Mouse (Mus musculus) heart, adult 8-10 months (tissue): ENCODE measurements at regions not wholly inside any gene's neighbourhood (a gene's known extent, or its start where the extent isn't known, plus 50 kb on each side); places are given as distances from the start of the nearest gene placed in this dataset.

Source experiments
- DNase-seq: peaks from one replicate; pipeline ENCODE4 v3.0.0; 2022; ENCODE audit warnings: low spot score

DNA sequence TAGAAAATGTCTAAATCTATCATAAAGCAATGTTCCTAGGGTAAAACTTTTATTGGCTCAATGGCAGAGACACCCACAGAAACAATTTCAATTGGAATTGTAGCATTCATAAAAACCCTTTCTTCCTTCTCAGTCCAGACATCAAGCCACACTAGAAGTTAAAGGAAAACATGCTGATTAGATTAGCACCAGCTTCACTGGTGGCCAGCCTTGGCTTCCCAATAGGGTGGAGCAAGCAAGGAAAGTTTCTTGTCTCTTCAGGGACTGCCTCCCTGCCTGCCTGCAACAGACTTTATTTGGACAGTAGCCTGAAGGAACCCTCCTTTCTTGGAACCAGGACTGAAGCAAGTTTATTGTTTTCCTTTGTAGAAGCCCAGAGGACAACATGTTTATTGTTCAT, 289.0 kb upstream of the Mef2c start:
- DNase-seq: no peak

DNA sequence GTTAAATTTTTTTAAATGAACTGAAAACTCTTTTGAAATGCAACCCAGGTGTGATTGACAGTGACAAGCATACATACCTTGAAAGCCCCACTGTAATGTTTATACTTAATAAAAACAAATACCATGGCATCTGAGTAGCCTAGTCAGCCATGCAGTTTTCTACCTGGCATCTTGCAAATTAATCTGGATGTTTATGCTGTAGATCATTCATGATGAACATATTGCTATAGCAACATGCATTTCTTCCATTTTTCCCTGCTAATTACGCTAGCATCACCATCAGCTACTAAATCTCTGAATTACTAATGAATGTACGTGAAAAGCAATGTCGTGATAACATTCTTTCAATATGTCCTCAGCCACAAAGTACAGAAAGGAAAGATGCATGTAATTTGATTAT, 287.4 kb upstream of the Mef2c start:
- no peak for DNase-seq

DNA sequence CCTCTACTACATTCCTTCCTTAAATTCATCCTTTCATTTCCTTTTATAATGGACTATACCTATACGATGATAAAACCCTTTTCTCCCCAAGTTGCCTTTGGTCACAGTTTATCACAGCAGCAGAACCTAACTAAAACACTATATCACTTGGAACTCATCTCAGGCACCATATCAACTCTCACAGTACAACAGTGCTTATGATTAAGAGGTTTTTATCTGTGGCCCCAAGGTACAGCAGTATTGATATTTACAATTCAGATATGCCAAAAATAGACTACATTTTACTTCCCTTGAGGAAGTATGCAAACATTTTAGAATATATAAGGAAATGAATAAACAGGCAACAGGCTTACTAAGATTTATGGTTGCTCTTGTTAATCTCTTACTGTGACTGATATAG, 251.4 kb upstream of the Mef2c start:
- no peak for DNase-seq

DNA sequence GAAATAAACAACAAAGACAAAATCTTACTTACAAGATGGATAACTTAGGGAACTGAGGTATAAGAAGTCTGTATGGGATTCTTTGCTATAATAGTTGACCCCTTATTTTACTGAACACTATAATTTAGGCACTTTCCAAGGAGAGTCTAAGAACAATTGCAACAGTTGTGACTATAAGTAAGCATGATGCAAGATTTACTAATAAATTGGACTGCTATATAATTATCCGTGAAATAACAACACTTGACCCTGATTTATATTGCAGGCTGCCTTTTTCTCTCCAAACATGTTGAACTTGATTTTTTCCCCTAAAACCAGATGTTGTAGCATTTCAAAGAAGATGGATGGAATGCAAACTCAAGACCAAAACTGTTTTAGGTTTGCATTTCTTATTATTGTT, 237.2 kb upstream of the Mef2c start:
- DNase-seq: no peak

DNA sequence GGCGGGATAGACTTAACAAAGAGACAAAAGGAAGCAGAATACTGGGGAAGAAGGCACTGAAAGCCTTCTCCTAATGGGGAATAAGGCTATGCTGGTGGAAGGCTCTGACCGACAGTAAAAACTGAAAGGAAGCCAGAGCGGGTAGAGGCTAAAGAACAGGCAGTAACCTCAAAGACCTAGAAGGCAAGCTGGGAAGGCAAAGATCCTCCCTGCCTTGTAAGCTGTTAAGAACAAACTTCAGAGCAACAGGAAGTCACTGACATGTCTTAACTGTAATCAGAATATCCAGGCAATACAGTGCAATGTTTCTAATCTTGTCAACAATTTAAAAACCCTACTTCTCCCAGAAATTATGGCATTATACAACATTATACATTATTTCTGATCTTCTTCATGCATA, 235.2 kb upstream of the Mef2c start:
- no peak for DNase-seq

DNA sequence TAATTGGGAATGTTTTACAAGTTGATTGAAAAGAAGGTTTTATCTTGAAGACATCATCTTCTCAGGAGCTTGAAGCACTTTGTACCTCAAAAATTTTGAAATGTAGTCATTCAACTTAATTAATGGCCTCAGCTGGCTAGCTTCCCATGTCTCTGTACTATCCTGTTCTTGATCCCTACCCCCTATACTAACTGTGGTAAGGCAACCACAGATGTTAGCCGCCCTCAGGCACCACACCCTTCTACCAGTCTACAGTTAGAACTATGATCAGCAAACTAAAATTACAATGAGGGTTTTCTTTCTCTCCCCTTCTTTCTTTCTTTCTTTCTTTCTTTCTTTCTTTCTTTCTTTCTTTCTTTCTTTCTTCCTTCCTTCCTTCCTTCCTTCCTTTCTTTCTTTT, 225.1 kb upstream of the Mef2c start:
- DNase-seq: no peak

DNA sequence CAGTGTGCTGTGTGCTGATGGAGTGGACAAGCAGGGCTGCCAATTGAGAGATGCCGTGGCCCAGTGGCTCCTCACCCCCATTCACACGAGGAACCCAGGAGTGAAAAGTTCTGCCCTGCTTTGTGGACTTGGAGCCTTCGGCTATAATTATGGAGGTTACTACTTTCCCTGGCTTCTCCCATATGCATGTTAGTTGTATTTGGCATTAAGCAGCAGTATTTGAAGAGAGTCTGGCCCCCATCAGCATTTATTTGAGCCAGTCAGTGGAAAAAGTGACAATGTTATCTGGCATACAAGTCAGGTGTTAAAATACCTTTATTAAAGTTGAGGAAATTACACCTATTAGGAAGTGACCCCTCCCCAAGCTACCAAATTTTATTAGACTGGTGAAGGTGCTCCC, 196.1 kb upstream of the Mef2c start:
- no peak for DNase-seq

DNA sequence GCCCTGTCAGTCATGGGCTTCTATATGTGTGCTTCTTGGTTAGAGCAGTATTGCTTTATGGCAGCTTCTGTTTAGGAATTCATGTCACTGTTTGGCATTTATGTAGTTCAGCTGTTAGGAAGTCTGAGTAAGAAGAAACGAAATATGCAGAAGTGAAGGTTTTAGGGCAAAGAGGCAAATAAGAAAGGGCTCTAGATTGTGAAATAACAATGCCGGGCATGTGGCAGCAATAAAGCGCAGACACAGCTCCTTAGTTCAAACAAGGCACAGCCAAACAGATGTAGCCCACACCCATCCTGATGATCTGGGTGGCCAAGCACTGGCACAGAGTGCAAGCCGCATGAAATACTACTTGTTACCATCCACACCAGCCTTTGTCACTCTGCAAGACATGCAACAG, 175.3 kb upstream of the Mef2c start:
- DNase-seq: no peak

DNA sequence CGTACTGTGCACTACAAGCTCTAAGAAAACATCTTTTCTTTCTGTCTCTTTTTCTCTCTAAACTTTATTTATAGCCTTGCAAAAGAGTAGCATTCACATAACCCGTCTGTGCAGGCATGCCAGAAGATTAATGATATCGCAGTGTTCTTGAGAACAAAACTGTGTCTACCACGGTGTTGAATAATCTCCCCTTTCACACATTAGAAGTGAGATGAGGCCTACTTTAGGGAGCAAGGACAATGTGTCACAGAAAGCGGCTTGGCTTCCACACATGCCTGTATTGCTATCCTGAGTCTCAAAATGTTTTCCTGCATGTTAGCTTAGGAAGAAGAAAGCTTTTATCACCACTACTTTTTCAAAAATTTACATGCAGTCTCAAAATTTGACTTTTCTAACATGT, 170.1 kb upstream of the Mef2c start:
- DNase-seq: no peak

DNA sequence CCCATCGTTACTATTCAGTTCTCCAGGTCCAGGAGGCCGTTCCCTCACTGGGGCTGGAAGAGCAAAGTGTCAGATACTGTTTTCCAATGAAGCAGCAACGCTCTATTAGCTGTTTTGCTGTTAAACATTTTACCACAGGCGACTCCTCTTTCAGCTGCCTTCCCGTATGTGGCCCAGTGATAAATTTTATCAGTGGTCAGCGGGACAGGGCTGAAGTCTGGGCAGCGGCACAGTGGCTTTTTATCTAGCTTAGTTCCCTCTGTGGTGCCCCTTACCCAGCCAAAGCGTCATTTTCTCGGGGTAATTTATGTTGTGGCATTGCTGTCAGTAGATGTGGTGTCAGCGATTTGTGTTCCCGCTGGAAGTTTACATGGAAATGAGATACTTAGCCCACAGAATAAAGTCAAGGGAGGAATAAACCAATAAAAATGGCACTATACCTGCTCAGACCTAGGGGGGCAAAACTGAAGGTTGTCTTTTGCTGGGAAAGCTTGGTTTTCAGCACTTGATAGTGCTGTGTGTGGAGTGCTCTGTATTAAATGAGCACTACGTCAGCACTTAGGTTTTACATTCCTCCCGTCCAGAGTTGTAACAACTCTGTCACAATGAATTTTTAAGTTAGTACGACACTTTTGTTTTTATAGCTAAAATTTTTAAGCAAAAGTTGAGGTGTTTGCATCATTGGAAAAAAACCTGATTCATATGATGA, 159.1 kb upstream of the Mef2c start:
- DNase-seq: no peak

DNA sequence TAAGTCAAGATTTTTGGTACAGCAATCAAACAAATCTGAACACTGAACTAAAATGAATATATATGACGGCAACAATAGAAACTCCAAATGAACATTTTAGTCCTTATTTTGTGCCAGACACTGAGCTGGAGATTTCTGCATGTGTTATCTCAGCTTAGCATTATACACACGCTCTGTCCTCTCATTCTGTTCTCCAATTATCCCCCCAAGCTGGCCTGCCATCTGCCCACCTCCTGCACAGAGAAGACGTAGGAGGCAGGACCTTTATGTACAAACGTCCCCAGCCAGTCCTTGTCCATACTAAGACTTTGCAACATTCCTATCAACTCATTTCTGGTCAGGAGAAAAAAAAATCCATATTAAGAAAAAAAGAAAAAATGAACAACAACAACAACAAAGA, 148.5 kb upstream of the Mef2c start:
- DNase-seq: no peak

DNA sequence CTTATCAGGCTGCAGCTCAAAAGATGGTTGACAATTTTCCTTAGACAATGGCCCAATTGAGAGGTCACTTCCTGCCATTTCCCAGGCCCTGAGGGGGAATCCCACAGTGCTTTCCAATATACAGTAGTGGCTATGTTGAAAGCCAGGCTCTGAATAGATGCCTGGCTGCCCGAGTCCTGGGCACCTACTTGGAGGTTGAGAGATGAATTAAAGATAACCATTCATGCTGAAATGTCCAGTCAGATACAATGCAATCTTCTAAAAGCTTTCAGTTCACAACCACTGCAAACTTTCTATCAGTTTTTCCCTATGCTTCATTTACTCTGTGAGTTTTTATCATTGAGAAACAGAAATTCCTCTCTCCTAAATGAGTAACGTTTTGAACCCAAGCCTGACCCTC, 143.3 kb upstream of the Mef2c start:
- DNase-seq: no peak

DNA sequence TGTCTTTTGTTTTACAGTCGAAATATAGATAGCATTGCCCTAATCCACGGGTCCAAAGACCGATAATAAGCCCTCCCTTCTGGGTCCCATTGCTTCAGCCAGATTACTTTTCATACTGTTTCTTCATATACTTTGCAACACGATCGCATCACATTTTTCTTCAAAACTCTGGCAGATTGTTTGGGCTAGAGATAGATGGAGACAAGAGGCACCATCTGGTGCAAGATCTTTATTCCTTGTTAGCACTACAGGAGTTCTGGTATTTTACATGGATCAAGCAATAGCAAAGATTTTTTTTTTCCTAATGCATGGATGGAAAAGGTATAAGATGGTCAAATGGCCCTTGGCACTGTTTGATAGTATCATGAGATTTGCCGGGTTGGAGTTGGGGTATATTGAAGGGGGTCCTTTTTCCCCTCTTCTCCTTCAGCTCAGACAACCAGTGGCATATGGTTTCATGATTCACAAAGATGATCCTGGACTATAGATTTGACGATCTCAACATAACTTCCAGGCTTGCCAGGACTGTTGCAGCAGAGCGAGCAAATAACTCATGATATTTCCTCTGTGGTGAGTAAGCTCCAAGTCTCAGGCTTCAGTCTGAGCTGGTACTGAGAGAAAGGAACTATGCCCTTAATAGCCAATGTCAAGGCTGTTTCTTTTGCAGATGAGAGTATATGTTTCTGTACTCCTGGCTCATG, 127.6 kb upstream of the Mef2c start:
- no peak for DNase-seq

DNA sequence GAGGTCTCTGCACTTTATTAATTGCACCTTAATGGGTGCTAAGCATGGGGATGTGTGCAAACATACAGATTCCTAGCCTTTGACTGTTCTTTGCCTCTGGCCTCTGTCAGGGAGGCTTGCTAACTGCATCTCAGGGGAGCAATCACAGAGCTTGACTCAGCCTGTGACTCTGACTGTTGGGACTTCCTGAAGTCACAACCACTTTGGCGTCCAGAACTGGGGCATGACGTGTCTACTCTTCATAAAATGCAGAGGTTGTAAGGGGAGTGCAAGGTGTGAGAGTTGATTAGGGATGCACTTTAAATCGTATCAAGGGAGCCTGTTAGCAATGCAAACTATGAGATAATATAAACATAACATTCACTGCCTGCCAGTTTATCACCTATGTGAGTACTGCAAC, 125.2 kb upstream of the Mef2c start:
- no peak for DNase-seq

DNA sequence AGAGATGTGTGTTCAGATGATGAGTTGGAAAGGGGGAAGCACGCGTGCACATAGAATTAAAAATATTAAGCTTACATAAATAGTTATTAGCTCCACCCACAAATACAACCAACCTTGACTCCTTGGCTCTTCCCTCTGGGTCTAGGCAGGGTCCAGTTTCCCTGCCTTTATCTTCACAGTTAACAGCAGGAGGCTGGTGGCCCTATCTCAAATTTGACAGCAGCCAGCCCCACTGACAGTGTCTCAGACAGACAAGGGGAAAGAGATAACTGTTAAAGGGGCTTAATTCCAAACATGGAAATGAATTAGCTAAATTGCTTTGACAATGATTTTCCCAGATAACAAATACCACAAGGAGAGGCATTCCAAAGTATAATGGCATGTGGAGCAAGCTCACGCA, 121.2 kb upstream of the Mef2c start:
- no peak for DNase-seq

DNA sequence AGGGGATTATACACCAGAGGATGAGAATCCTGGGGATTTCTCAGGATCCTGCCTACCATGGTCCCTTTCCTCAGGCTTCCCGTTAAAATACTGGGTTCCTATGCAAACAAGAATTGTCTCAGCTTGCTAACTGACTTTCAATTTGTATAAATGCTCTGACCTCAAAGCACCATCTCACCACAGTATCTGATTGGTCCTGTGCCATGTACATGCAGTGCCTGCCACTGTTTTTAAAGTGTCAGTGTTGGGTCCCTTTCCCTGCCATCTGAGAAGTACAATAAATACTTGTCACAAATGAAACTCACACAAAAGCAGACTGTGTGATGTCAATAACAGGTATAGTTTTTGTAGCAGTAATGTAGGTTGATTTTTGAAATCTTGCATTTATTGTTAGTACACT, 109.1 kb upstream of the Mef2c start:
- no peak for DNase-seq

DNA sequence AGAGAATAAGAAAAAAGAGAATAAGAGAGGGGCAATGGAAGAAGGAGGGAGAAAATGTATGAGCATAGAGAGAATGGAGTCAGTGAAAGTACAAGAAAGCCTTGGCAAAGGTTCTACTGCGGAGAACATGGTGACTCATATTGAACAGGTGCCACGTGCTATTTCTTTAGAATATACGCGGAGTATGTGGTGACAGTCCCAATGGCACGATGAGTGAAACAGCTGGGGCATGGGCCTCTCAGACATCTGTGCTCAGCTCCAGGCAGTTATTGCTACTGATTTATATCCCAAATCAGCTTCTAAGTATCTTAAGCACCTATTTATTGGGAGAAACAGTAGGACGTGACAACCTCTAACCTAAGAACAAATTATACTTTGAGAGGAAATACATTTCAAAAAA, 104.5 kb upstream of the Mef2c start:
- DNase-seq: no peak

DNA sequence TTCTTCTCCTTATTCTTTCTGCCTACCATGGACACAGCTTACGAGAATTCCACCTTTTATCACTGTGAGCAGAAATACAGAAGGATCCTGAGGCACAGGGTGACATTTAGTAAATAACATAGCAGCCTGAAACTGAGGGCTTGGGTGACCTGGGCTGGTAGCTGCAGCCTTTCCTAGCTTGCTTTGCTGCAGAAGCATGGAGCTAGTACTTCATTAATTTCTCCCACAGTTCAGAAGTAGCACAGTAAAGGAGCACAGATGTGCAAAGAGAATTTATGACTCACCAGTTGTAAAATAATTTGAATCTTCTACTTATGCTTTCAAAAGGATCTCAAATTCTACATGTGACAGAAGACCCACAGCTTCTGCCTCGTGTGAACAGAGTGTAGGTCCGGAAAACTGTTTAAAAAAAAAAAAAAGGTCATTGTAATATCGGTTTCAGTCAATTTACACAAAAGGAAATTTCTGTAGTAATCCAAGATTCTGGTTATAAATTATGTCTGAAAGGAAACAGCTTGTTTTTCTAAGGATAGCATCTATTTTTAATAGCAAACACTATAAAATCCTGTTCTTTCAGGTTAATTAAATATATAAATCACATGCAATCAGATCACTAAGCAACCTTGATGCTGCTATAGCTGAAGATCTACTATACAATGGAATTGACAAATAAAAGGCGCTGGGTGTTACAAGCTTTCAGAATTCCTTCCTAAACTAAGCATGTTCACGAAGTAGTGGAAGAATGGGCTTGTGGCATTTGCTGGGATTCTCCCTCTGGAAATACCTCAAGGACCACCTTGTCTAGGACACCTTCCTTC, 64.0 kb upstream of the Mef2c start:
- DNase-seq: no peak

DNA sequence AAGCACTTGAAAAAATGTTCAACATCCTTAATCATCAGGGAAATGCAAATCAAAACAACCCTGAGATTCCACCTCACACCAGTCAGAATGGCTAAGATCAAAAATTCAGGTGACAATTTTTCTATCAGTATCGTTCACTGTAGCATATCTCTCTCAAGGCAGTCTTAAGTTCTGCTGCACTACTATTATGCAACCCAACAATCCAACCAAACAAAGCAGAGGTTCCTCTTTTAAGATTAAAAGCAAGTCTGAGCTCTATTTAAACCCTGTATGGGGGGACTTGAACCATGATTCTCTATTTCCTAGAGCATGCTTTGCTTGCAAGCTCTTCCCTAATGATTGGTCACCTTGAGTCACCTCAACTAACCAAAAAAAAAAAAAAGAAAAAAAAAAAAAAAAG, 59.6 kb upstream of the Mef2c start:
- DNase-seq: no peak

DNA sequence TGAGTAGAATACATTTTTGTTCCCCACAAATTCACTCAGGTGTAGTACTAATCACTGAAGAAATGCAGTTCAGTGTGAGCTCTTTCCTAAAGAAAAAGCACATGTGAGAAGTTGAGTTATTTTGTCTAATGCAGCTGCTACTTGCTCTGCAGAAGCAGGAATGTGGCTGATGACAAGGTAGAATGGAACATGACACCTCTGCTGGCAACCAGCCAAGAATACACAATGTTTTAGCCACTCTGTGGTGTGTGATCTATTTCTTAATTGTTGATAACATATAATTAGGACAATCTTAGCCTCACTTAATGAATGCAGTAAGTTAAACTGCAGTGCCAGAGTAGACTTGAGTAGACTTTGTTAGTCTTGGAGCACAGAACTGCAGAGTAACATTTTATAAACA, 53.0 kb upstream of the Mef2c start:
- DNase-seq: no peak

DNA sequence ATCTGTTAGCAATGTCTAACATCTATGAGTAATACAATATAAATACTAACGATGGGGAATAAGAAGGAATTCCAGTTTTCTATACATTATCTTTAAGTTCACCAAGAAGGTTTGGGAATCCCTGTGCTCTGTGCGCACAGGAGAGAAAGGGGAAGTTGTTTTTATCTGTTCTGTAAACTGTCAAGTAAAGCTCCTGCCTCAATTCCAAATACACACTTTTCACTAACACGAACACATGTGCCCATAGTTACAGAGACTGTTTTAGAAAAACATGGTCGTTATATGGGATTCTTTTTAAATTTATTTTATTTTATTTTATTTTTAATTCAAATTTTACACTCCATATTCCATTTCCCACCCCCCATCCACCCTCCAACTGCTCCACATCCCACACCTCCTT, 50.8 kb upstream of the Mef2c start:
- DNase-seq: no peak
